Mouse (Mus musculus) heart, embryonic 16.5 days (tissue): ENCODE results near the gene Chd5. TPM values are rescaled to one million over a fixed set of nuclear protein-coding genes. Genes with fewer than 3 reads are reported as not detected.

Experiments
- ATAC-seq: fragments of 200-750 bp; cut with Nextera tagmentation; replicated peaks from 2 replicates; pipeline ENCODE4 v1.8.0; 2017; ENCODE audit warnings: moderate number of reproducible peaks; ENCODE audit not compliant: insufficient read depth, low FRiP score; ENCODE audit errors: extremely low read depth
- H3K27ac ChIP-seq: fragments of 300-500 bp; sonication (generic); 2 replicates; pipeline ENCODE4 v1.5.1; 2014; ENCODE audit warnings: mild to moderate bottlenecking, low read length, control low read depth, moderate library complexity
- H3K27me3 ChIP-seq: fragments of 300-500 bp; sonication (generic); 2 replicates; pipeline ENCODE4 v1.6.1; 2014; ENCODE audit warnings: low read length, mixed read lengths; ENCODE audit not compliant: control insufficient read depth, insufficient read depth
- H3K36me3 ChIP-seq: fragments of 300-500 bp; sonication (generic); 2 replicates; pipeline ENCODE4 v1.6.1; 2014; ENCODE audit not compliant: control insufficient read depth, insufficient read depth
- H3K4me1 ChIP-seq: fragments of 300-500 bp; sonication (generic); 2 replicates; pipeline ENCODE4 v1.6.1; 2014; ENCODE audit warnings: low read length, mixed read lengths; ENCODE audit not compliant: control insufficient read depth, insufficient read depth
- H3K4me2 ChIP-seq: fragments of 300-500 bp; sonication (generic); 2 replicates; pipeline ENCODE4 v1.6.1; 2014; ENCODE audit warnings: low read depth, mild to moderate bottlenecking, control low read depth, low read length
- H3K4me3 ChIP-seq: fragments of 300-500 bp; sonication (generic); 2 replicates; pipeline ENCODE4 v1.5.1; 2014; ENCODE audit warnings: mild to moderate bottlenecking, control low read depth, low read length
- H3K9ac ChIP-seq: fragments of 300-500 bp; sonication (generic); 2 replicates; pipeline ENCODE4 v1.6.1; 2014; ENCODE audit warnings: low read length, control low read depth
- H3K9me3 ChIP-seq: fragments of 300-500 bp; sonication (generic); replicated peaks from 2 replicates; pipeline ENCODE4 v1.6.1; 2016; ENCODE audit warnings: low read length; ENCODE audit not compliant: control insufficient read depth
- WGBS: fragments of 180-500 bp; shearing (Covaris S2); extraction: QIAGEN DNeasy Blood & Tissue Kit; methylation state at CpG from one replicate; pipeline ENCODE4 v1.1.7; 2014; 5-methylcytosine and 5-hydroxymethylcytosine counted together
- polyA plus RNA-seq: library from polyadenylated mRNA; unstranded; fragments of >200 nt; fragmentation: Nextera tagmentation; extraction: Ambion mirVana; gene quantifications from 2 replicates; pipeline ENCODE4 v1.2.1, GENCODE M21; 2015

Gene Chd5
- polyA plus RNA-seq, 1 experiment from 2014 or later, result 0.04 TPM

- Histone ChIP-seq H3K9ac (peak within 1 kb of the TSS; percentile 87), H3K9me3 (no peaks in the 10 kb centered on the region), H3K4me3 (peak within 1 kb of the TSS; percentile 76), H3K27me3 (peaks cover 10% of the 10 kb centered on the region), H3K27ac (peak within 1 kb of the TSS; percentile 81), H3K4me2 (peak within 1 kb of the TSS; percentile 96), H3K36me3 (0 out of 2 replicates have a peak, but pooled peaks cover 3% of the 10 kb centered on the region), H3K4me1 (peaks cover 20% of the 10 kb centered on the region)
- peak; percentile 95 for ATAC-seq
- under 1% methylated on average over 116 of the region's 119 CpGs for WGBS
Observed at GRCm38 (mm10) chr4:152296874-152297861, 41.3 kb upstream of the Chd5 start, which contains the start of gene Icmt. Gene Icmt (plus strand): TSS chr4:152297227.

GRCm38 (mm10) chr4:152298836-152299235 lies 39.6 kb upstream of the Chd5 start:
- ATAC-seq, result no peak
- Histone ChIP-seq H3K27ac (no peak overlapping the region), H3K4me3 (no peak overlapping the region), H3K4me2 (no peak overlapping the region; the same call in 1 of the 2 replicates), H3K9ac (peak overlapping the region; percentile 87), H3K9me3 (no peaks in the 10 kb centered on the region), H3K36me3 (peaks cover 14% of the 10 kb centered on the region), H3K27me3 (no peaks in the 10 kb centered on the region; the same call in 1 of the 2 replicates), H3K4me1 (peaks cover 20% of the 10 kb centered on the region)
- WGBS, result 80% methylated on average over 14 of the region's 14 CpGs

DNA sequence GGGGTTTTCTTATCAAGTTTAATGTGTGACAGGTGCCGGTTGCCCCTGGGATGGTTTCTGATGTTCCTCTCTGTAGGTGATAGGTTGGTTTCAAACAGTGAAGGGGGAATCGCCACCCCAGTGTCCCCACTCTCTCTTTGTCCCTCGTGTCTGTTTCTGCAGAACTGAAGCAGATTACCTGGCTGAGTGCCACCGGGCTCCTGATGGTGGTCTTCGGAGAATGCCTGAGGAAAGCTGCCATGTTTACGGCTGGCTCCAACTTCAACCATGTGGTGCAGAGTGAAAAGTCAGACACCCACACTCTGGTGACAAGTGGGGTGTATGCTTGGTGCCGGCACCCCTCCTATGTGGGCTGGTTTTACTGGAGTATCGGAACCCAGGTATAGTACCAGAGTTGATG lies 38.1 kb upstream of the Chd5 start:
- 90% methylated on average over 8 of the region's 8 CpGs for WGBS
- no peak for ATAC-seq

DNA sequence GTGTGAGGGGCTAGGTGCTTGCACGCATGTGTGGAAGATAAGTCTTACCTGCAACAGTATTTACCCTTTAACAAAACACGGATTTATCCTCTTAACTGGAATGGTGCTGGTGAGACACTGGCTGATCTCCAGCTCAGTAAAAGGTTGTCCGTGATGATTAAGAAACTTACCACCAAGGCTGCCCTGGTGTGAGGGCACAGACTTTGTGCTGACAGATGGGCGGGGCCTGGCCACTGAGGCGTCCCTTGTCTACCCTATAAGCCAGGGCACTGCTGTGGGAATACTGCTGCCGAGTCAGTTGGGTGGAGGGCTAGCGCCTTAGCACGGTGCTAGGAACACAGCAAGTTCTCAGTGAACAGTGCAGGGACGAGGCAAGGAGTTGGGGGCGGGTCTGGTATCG lies 36.4 kb upstream of the Chd5 start:
- no peaks in the 10 kb centered on the region for H3K27me3 ChIP-seq
- WGBS, result 69% methylated on average over 11 of the region's 11 CpGs
- H3K9ac ChIP-seq, result no peak overlapping the region
- no peak overlapping the region for H3K4me3 ChIP-seq
- no peak overlapping the region for H3K4me2 ChIP-seq
- no peak overlapping the region for H3K27ac ChIP-seq
- H3K36me3 ChIP-seq, result peaks cover 14% of the 10 kb centered on the region
- H3K4me1 ChIP-seq, result peaks cover 10% of the 10 kb centered on the region
- H3K9me3 ChIP-seq, result no peaks in the 10 kb centered on the region
- ATAC-seq, result no peak

More for the DNA sequence above, 38.1 kb upstream of the Chd5 start:
- no peak overlapping the region for H3K9ac ChIP-seq
- H3K9me3 ChIP-seq, result no peaks in the 10 kb centered on the region
- H3K36me3 ChIP-seq, result peaks cover 14% of the 10 kb centered on the region
- H3K4me2 ChIP-seq, result no peak overlapping the region
- no peaks in the 10 kb centered on the region for H3K27me3 ChIP-seq
- no peak overlapping the region for H3K4me3 ChIP-seq
- peaks cover 16% of the 10 kb centered on the region for H3K4me1 ChIP-seq
- no peak overlapping the region for H3K27ac ChIP-seq

DNA sequence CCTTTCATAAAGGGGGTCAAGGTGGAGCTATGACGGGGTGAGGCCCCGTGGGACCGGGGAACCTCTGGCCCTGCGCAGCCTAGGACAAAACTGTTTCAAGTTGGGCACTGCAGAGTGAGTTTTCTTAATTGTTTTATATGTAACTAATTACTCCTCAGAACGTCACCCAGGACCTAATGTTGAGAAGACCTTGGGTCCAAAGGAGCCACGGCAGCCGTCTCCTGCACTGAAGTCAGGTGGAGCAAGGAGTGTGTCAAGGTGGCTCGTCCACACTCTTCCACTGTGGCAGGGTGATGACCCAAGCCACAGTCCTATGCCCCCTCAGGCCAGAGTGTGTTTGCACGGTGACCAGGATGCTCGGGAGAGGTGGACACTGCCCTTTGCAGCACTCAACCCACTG lies 35.3 kb upstream of the Chd5 start:
- peaks cover 7% of the 10 kb centered on the region for H3K4me1 ChIP-seq
- H3K9me3 ChIP-seq, result no peaks in the 10 kb centered on the region
- ATAC-seq, result no peak
- no peak overlapping the region for H3K27ac ChIP-seq
- H3K9ac ChIP-seq, result no peak overlapping the region
- no peak overlapping the region for H3K4me2 ChIP-seq
- peaks cover 14% of the 10 kb centered on the region for H3K36me3 ChIP-seq
- H3K27me3 ChIP-seq, result no peaks in the 10 kb centered on the region
- no peak overlapping the region for H3K4me3 ChIP-seq
- 92% methylated on average over 10 of the region's 10 CpGs for WGBS

DNA sequence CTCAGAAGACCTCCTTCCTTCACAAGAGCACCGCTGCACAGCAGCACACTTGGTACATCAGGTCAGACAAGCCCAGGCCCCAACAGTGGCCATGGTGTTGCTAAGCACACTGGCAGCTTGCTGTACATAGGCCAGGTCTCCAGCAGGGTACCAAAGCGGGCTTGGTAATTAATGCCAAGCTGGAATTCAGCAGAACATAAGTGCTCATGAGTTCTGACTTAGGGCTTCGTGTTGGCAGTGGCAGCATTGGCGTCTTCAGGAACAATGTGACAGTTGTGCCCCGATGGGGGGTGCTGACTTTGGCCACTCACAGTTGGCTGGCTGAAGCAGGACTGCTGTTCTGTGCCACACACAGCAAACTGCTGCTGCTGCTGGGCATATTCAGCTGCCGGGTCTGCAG lies 33.8 kb upstream of the Chd5 start:
- no peak overlapping the region for H3K9ac ChIP-seq
- H3K4me3 ChIP-seq, result no peak overlapping the region
- no peak for ATAC-seq
- no peak overlapping the region for H3K27ac ChIP-seq
- WGBS, result 87% methylated on average over 6 of the region's 6 CpGs
- H3K4me2 ChIP-seq, result no peak overlapping the region
- H3K27me3 ChIP-seq, result no peaks in the 10 kb centered on the region
- H3K9me3 ChIP-seq, result no peaks in the 10 kb centered on the region
- H3K36me3 ChIP-seq, result peaks cover 24% of the 10 kb centered on the region
- H3K4me1 ChIP-seq, result 0 out of 2 replicates have a peak, but pooled peaks cover 2% of the 10 kb centered on the region

- peaks cover 21% of the 10 kb centered on the region for H3K36me3 ChIP-seq
- ATAC-seq, result no peak
Observed at GRCm38 (mm10) chr4:152305991-152306390, 32.5 kb upstream of the Chd5 start.

GRCm38 (mm10) chr4:152307542-152307941 lies 30.9 kb upstream of the Chd5 start:
- peaks cover 7% of the 10 kb centered on the region; the same call in 1 of the 2 replicates for H3K27me3 ChIP-seq
- no peaks in the 10 kb centered on the region for H3K9me3 ChIP-seq
- peaks cover 27% of the 10 kb centered on the region for H3K36me3 ChIP-seq
- H3K4me3 ChIP-seq, result no peak overlapping the region
- no peak for ATAC-seq
- no peak overlapping the region for H3K9ac ChIP-seq
- WGBS, result 79% methylated on average over 9 of the region's 9 CpGs
- 0 out of 2 replicates have a peak, but pooled peaks cover 2% of the 10 kb centered on the region for H3K4me1 ChIP-seq
- H3K4me2 ChIP-seq, result no peak overlapping the region
- no peak overlapping the region for H3K27ac ChIP-seq

More at GRCm38 (mm10) chr4:152305991-152306390, 32.5 kb upstream of the Chd5 start:
- Histone ChIP-seq H3K4me1 (0 out of 2 replicates have a peak, but pooled peaks cover 2% of the 10 kb centered on the region), H3K9me3 (no peaks in the 10 kb centered on the region), H3K4me2 (no peak overlapping the region), H3K27me3 (no peaks in the 10 kb centered on the region), H3K4me3 (no peak overlapping the region), H3K27ac (no peak overlapping the region), H3K9ac (no peak overlapping the region)
- 76% methylated on average over 6 of the region's 6 CpGs for WGBS

DNA sequence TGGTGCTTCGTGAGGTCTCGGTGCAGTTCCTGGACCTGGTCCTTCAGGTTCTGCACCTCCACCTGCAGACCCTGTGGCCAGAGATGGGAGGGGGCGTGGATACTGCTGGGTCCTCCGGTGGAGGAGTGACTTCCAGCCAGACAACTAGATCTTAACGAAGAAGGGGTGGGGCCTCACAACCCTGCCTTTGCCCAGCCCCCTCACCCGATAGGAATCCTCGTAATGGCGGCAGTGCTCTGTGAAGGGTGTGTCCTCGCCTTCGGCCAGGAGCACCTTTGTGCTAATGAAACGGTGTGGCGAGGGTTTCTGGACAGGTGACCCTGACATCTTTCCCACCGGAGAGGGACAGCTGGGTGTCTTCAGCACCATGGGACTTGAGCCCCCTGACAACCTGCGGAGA lies 26.3 kb upstream of the Chd5 start:
- Histone ChIP-seq H3K4me3 (no peak overlapping the region), H3K27ac (no peak overlapping the region), H3K36me3 (peaks cover 16% of the 10 kb centered on the region), H3K4me2 (no peak overlapping the region), H3K27me3 (peaks cover 32% of the 10 kb centered on the region), H3K9me3 (no peaks in the 10 kb centered on the region), H3K9ac (no peak overlapping the region), H3K4me1 (peaks cover 29% of the 10 kb centered on the region)
- ATAC-seq, result no peak
- 27% methylated on average over 14 of the region's 14 CpGs for WGBS
